Mouse (Mus musculus): Measurements from ENCODE around the gene Ncbp3. TPM values are rescaled to one million over a fixed set of nuclear protein-coding genes. Genes with fewer than 3 reads are reported as not detected.

Ncbp3 gene
- polyA plus RNA-seq, 1 experiment from 2014 or later: 14.3 TPM

- no peak overlapping the region for H3K4me2 ChIP-seq (replicated peaks)
- no peaks in the 10 kb centered on the region for H3K4me1 ChIP-seq
- H3K27ac ChIP-seq: no peak overlapping the region
- ATAC-seq (ENCODE audit: low FRiP score, low read depth): no peak
- H3K9me3 ChIP-seq: no peaks in the 10 kb centered on the region
- H3K4me3 ChIP-seq: no peak overlapping the region
- no peaks in the 10 kb centered on the region for H3K27me3 ChIP-seq (replicated peaks)
- no peak overlapping the region for H3K9ac ChIP-seq
- peaks cover 77% of the 10 kb centered on the region for H3K36me3 ChIP-seq
- WGBS: 86% methylated on average over 4 of the region's 4 CpGs
Measured at GRCm38 (mm10) chr11:73076295-73076694, 28.7 kb downstream of the Ncbp3 start.

- no peak for ATAC-seq (ENCODE audit: low FRiP score, low read depth)
- no peaks in the 10 kb centered on the region for H3K4me1 ChIP-seq
- no peak overlapping the region for H3K4me3 ChIP-seq
- no peaks in the 10 kb centered on the region for H3K27me3 ChIP-seq (replicated peaks)
- 94% methylated on average over 4 of the region's 4 CpGs for WGBS
- no peak overlapping the region for H3K4me2 ChIP-seq (replicated peaks)
- H3K9me3 ChIP-seq: no peaks in the 10 kb centered on the region
- H3K9ac ChIP-seq: no peak overlapping the region
- H3K27ac ChIP-seq: no peak overlapping the region
- H3K36me3 ChIP-seq: peaks cover 82% of the 10 kb centered on the region
Measured at GRCm38 (mm10) chr11:73076733-73077132, 29.1 kb downstream of the Ncbp3 start.

- Histone ChIP-seq H3K4me2 (replicated peaks) (no peak overlapping the region), H3K4me3 (no peak overlapping the region), H3K27me3 (replicated peaks) (no peaks in the 10 kb centered on the region), H3K9ac (no peak overlapping the region), H3K4me1 (no peaks in the 10 kb centered on the region), H3K27ac (no peak overlapping the region), H3K9me3 (no peaks in the 10 kb centered on the region), H3K36me3 (peaks cover 87% of the 10 kb centered on the region)
- WGBS: 93% methylated on average over 6 of the region's 6 CpGs
- no peak for ATAC-seq (ENCODE audit: low FRiP score, low read depth)
Measured at GRCm38 (mm10) chr11:73077211-73077720, 29.7 kb downstream of the Ncbp3 start.

GRCm38 (mm10) chr11:73078615-73079014 is 31.0 kb downstream of the Ncbp3 start:
- Histone ChIP-seq H3K9ac (no peak overlapping the region), H3K27me3 (replicated peaks) (no peaks in the 10 kb centered on the region), H3K9me3 (no peaks in the 10 kb centered on the region), H3K27ac (no peak overlapping the region), H3K4me1 (no peaks in the 10 kb centered on the region), H3K36me3 (peaks cover 80% of the 10 kb centered on the region), H3K4me3 (no peak overlapping the region), H3K4me2 (replicated peaks) (no peak overlapping the region)
- 92% methylated on average over 8 of the region's 8 CpGs for WGBS
- ATAC-seq (ENCODE audit: low FRiP score, low read depth): no peak

- 86% methylated on average over 3 of the region's 3 CpGs for WGBS
- Histone ChIP-seq H3K36me3 (peaks cover 79% of the 10 kb centered on the region), H3K9me3 (no peaks in the 10 kb centered on the region), H3K4me2 (replicated peaks) (no peak overlapping the region), H3K4me3 (no peak overlapping the region), H3K9ac (no peak overlapping the region), H3K27me3 (replicated peaks) (no peaks in the 10 kb centered on the region), H3K27ac (no peak overlapping the region), H3K4me1 (no peaks in the 10 kb centered on the region)
- no peak for ATAC-seq (ENCODE audit: low FRiP score, low read depth)
Measured at GRCm38 (mm10) chr11:73080306-73080705, 32.7 kb downstream of the Ncbp3 start.

- H3K9ac ChIP-seq: no peak overlapping the region
- H3K27me3 ChIP-seq (replicated peaks): no peaks in the 10 kb centered on the region
- ATAC-seq (ENCODE audit: low FRiP score, low read depth): no peak
- H3K36me3 ChIP-seq: peaks cover 46% of the 10 kb centered on the region
- no peak overlapping the region for H3K27ac ChIP-seq
- no peaks in the 10 kb centered on the region for H3K4me1 ChIP-seq
- H3K4me2 ChIP-seq (replicated peaks): no peak overlapping the region
- no peak overlapping the region for H3K4me3 ChIP-seq
- H3K9me3 ChIP-seq: no peaks in the 10 kb centered on the region
- WGBS: 82% methylated on average over 6 of the region's 6 CpGs
Measured at GRCm38 (mm10) chr11:73084303-73084702, 36.7 kb downstream of the Ncbp3 start.

GRCm38 (mm10) chr11:73084804-73085231 is 37.2 kb downstream of the Ncbp3 start:
- Histone ChIP-seq H3K27ac (no peak overlapping the region), H3K9ac (no peak overlapping the region), H3K4me2 (replicated peaks) (no peak overlapping the region), H3K4me1 (no peaks in the 10 kb centered on the region), H3K4me3 (no peak overlapping the region), H3K9me3 (no peaks in the 10 kb centered on the region), H3K27me3 (replicated peaks) (no peaks in the 10 kb centered on the region), H3K36me3 (peaks cover 42% of the 10 kb centered on the region)
- WGBS: 87% methylated on average over 10 of the region's 10 CpGs
- ATAC-seq (ENCODE audit: low FRiP score, low read depth): no peak

- ATAC-seq (ENCODE audit: low FRiP score, low read depth): no peak
- no peak overlapping the region for H3K27ac ChIP-seq
- no peaks in the 10 kb centered on the region for H3K9me3 ChIP-seq
- no peak overlapping the region for H3K9ac ChIP-seq
- H3K4me3 ChIP-seq: no peak overlapping the region
- H3K27me3 ChIP-seq (replicated peaks): no peaks in the 10 kb centered on the region
- peaks cover 40% of the 10 kb centered on the region for H3K36me3 ChIP-seq
- no peaks in the 10 kb centered on the region for H3K4me1 ChIP-seq
- H3K4me2 ChIP-seq (replicated peaks): no peak overlapping the region
- 88% methylated on average over 7 of the region's 7 CpGs for WGBS
Measured at GRCm38 (mm10) chr11:73085391-73085790, 37.8 kb downstream of the Ncbp3 start.

GRCm38 (mm10) chr11:73087700-73088480 is 40.3 kb downstream of the Ncbp3 start:
- ATAC-seq (ENCODE audit: low FRiP score, low read depth): no peak
- no peaks in the 10 kb centered on the region for H3K4me1 ChIP-seq
- peaks cover 17% of the 10 kb centered on the region for H3K36me3 ChIP-seq
- 80% methylated on average over 6 of the region's 6 CpGs for WGBS
- H3K4me3 ChIP-seq: no peak overlapping the region
- H3K9me3 ChIP-seq: no peaks in the 10 kb centered on the region
- H3K9ac ChIP-seq: no peak overlapping the region
- H3K4me2 ChIP-seq (replicated peaks): no peak overlapping the region
- no peak overlapping the region for H3K27ac ChIP-seq
- H3K27me3 ChIP-seq (replicated peaks): no peaks in the 10 kb centered on the region

- Histone ChIP-seq H3K9ac (no peak within 1 kb of the TSS), H3K9me3 (no peaks in the 10 kb centered on the region), H3K4me1 (no peaks in the 10 kb centered on the region), H3K27me3 (replicated peaks) (no peaks in the 10 kb centered on the region), H3K36me3 (peaks cover 3% of the 10 kb centered on the region; the same call in 1 of the 2 replicates), H3K4me3 (no peak within 1 kb of the TSS), H3K27ac (no peak within 1 kb of the TSS), H3K4me2 (replicated peaks) (no peak within 1 kb of the TSS)
- 88% methylated on average over 4 of the region's 4 CpGs for WGBS
- no peak for ATAC-seq (ENCODE audit: low FRiP score, low read depth)
Measured at GRCm38 (mm10) chr11:73090283-73090682, 42.7 kb downstream of the Ncbp3 start, which contains the start of gene Itgae. Gene Itgae, plus strand, starts transcription at chr11:73090583.

GRCm38 (mm10) chr11:73090826-73091225 is 43.2 kb downstream of the Ncbp3 start:
- 85% methylated on average over 2 of the region's 2 CpGs for WGBS
- ATAC-seq (ENCODE audit: low FRiP score, low read depth): no peak
- H3K4me3 ChIP-seq: no peak overlapping the region

GRCm38 (mm10) chr11:73092057-73092456 is 44.5 kb downstream of the Ncbp3 start:
- H3K4me2 ChIP-seq (replicated peaks): no peak overlapping the region
- H3K4me3 ChIP-seq: no peak overlapping the region
- H3K36me3 ChIP-seq: no peaks in the 10 kb centered on the region
- no peaks in the 10 kb centered on the region for H3K27me3 ChIP-seq (replicated peaks)
- H3K9ac ChIP-seq: no peak overlapping the region
- WGBS: 73% methylated on average over 4 of the region's 4 CpGs
- no peak for ATAC-seq (ENCODE audit: low FRiP score, low read depth)
- no peak overlapping the region for H3K27ac ChIP-seq
- no peaks in the 10 kb centered on the region for H3K9me3 ChIP-seq
- H3K4me1 ChIP-seq: no peaks in the 10 kb centered on the region

More at GRCm38 (mm10) chr11:73090826-73091225, 43.2 kb downstream of the Ncbp3 start:
- H3K27me3 ChIP-seq (replicated peaks): no peaks in the 10 kb centered on the region
- H3K4me1 ChIP-seq: no peaks in the 10 kb centered on the region
- H3K27ac ChIP-seq: no peak overlapping the region
- H3K36me3 ChIP-seq: no peaks in the 10 kb centered on the region; the same call in 1 of the 2 replicates
- H3K9me3 ChIP-seq: no peaks in the 10 kb centered on the region
- no peak overlapping the region for H3K4me2 ChIP-seq (replicated peaks)
- no peak overlapping the region for H3K9ac ChIP-seq

- H3K27ac ChIP-seq: no peak overlapping the region
- H3K4me3 ChIP-seq: no peak overlapping the region
- no peak overlapping the region for H3K9ac ChIP-seq
- no peaks in the 10 kb centered on the region for H3K36me3 ChIP-seq
- H3K4me2 ChIP-seq (replicated peaks): no peak overlapping the region
- no peaks in the 10 kb centered on the region for H3K9me3 ChIP-seq
- WGBS: 82% methylated on average over 7 of the region's 7 CpGs
- ATAC-seq (ENCODE audit: low FRiP score, low read depth): no peak
- H3K4me1 ChIP-seq: no peaks in the 10 kb centered on the region
- H3K27me3 ChIP-seq (replicated peaks): no peaks in the 10 kb centered on the region
Measured at GRCm38 (mm10) chr11:73092877-73093276, 45.3 kb downstream of the Ncbp3 start.
